ENCODE assay signal across 8 mouse cellular contexts in the genomic region with DNA sequence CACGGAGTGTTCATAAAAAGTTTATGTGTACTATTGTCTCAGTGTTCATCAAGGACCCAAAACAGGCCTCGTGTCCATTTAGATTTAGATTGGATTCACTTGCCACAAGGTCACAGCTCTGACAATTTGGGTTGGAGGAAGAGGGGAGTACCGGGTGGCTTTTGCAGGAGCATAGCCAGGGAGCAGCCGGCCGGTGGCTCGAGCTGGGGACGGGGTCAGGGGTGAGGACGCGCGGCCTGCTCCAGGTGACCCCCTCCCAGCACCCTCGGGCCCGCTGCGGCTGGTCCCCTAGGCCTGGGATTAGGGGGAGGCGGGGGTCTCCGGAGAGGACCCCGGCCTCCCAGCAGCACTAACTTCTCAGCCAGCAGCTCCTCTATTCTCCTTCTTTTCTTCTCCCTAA. TPM values are rescaled to one million over a fixed set of nuclear protein-coding genes. Genes with fewer than 3 reads are reported as not detected.
A peak's percentile ranks its signal among the peaks of the same experiment; 100 is the strongest.
DNase-seq lines count a peak whose midpoint lies in the region; ATAC-seq lines count a peak whose summit lies in the region.

No protein-coding gene starts in this region.

- no peaks in the 10 kb centered on the region for H3K36me3 ChIP-seq in heart, embryonic 11.5 days (ENCODE audit: control insufficient read depth, insufficient read depth, low read length)
- peaks cover 7% of the 10 kb centered on the region; the same call in 1 of the 2 replicates for H3K36me3 ChIP-seq in embryonic facial prominence, embryonic 13.5 days
- H3K36me3 ChIP-seq in liver, embryonic 16.5 days (ENCODE audit: control insufficient read depth, insufficient read depth), result 0 out of 2 replicates have a peak, but pooled peaks cover 3% of the 10 kb centered on the region
- peaks cover 4% of the 10 kb centered on the region; the same call in 1 of the 2 replicates for H3K36me3 ChIP-seq in stomach, embryonic 14.5 days (ENCODE audit: control insufficient read depth, insufficient read depth, low read length)

- no peaks in the 10 kb centered on the region for H3K9me3 ChIP-seq in heart, embryonic 11.5 days (replicated peaks; ENCODE audit: control insufficient read depth, low read length)
- H3K9me3 ChIP-seq in embryonic facial prominence, embryonic 13.5 days, result no peaks in the 10 kb centered on the region
- H3K9me3 ChIP-seq in liver, embryonic 16.5 days (replicated peaks; ENCODE audit: control insufficient read depth, low read length), result no peaks in the 10 kb centered on the region
- H3K9me3 ChIP-seq in stomach, embryonic 14.5 days (ENCODE audit: control insufficient read depth, low read depth, low read length), result no peaks in the 10 kb centered on the region

- H3K4me3 ChIP-seq in heart, embryonic 11.5 days (ENCODE audit: low read depth, low read length), result peak overlapping the region; percentile 89
- peak overlapping the region; percentile 95 for H3K4me3 ChIP-seq in embryonic facial prominence, embryonic 13.5 days
- H3K4me3 ChIP-seq in liver, embryonic 16.5 days (ENCODE audit: low read depth, low read length), result peak overlapping the region; percentile 94
- H3K4me3 ChIP-seq in stomach, embryonic 14.5 days (ENCODE audit: low read depth, low read length), result peak overlapping the region; percentile 91

- peak overlapping the region; percentile 82 for H3K4me2 ChIP-seq in heart, embryonic 11.5 days
- H3K4me2 ChIP-seq in embryonic facial prominence, embryonic 13.5 days, result peak overlapping the region; percentile 73
- peak overlapping the region; percentile 76 for H3K4me2 ChIP-seq in liver, embryonic 16.5 days (ENCODE audit: low read depth, low read length)
- peak overlapping the region; percentile 44 for H3K4me2 ChIP-seq in stomach, embryonic 14.5 days (replicated peaks; ENCODE audit: low read depth, low read length)

- H3K27ac ChIP-seq in heart, embryonic 11.5 days (ENCODE audit: low read depth, low read length), result peak overlapping the region; percentile 83
- peak overlapping the region; percentile 90 for H3K27ac ChIP-seq in embryonic facial prominence, embryonic 13.5 days
- peak overlapping the region; percentile 76 for H3K27ac ChIP-seq in liver, embryonic 16.5 days (ENCODE audit: low read length)
- H3K27ac ChIP-seq in stomach, embryonic 14.5 days (ENCODE audit: low read length), result peak overlapping the region; percentile 84

- H3K4me1 ChIP-seq in heart, embryonic 11.5 days (ENCODE audit: control insufficient read depth, insufficient read depth, low read length), result peaks cover 10% of the 10 kb centered on the region
- H3K4me1 ChIP-seq in embryonic facial prominence, embryonic 13.5 days, result peaks cover 14% of the 10 kb centered on the region
- peaks cover 29% of the 10 kb centered on the region for H3K4me1 ChIP-seq in liver, embryonic 16.5 days (ENCODE audit: control insufficient read depth, low read depth, low read length)
- 0 out of 2 replicates have a peak, but pooled peaks cover 7% of the 10 kb centered on the region for H3K4me1 ChIP-seq in stomach, embryonic 14.5 days (ENCODE audit: control insufficient read depth, insufficient read depth, low read length)

- WGBS in heart, embryonic 11.5 days (ENCODE audit: insufficient replicate concordance), result under 1% methylated on average over 16 of the region's 16 CpGs
- 1% methylated on average over 16 of the region's 16 CpGs for WGBS in embryonic facial prominence, embryonic 13.5 days
- WGBS in liver, embryonic 16.5 days (ENCODE audit: insufficient replicate concordance), result under 1% methylated on average over 16 of the region's 16 CpGs
- 0% methylated on average over 16 of the region's 16 CpGs for WGBS in stomach, embryonic 14.5 days

- intact Hi-C loops in heart, postnatal 25 days (cut with DNase I), result no loop called here

- H3K27me3 ChIP-seq in heart, embryonic 11.5 days (ENCODE audit: control insufficient read depth, insufficient read depth, low read length), result no peaks in the 10 kb centered on the region
- H3K27me3 ChIP-seq in embryonic facial prominence, embryonic 13.5 days, result no peaks in the 10 kb centered on the region
- no peaks in the 10 kb centered on the region for H3K27me3 ChIP-seq in liver, embryonic 16.5 days (ENCODE audit: control insufficient read depth, insufficient read depth, low read depth, low read length)
- H3K27me3 ChIP-seq in stomach, embryonic 14.5 days (ENCODE audit: control insufficient read depth, insufficient read depth, low read length), result no peaks in the 10 kb centered on the region

- peak; percentile 69; the same call in 1 of the 2 replicates for ATAC-seq in heart, embryonic 11.5 days (replicated peaks; ENCODE audit: insufficient number of reproducible peaks, low FRiP score, low TSS enrichment)
- ATAC-seq in embryonic facial prominence, embryonic 13.5 days (ENCODE audit: insufficient number of reproducible peaks, insufficient read depth, low FRiP score, low TSS enrichment, low read depth), result peak; percentile 38; the same call in 1 of the 2 replicates
- peak; percentile 37 for ATAC-seq in liver, embryonic 16.5 days (ENCODE audit: low read depth)
- ATAC-seq in stomach, embryonic 14.5 days (ENCODE audit: insufficient number of reproducible peaks, insufficient read depth, low FRiP score, low read depth), result peak; percentile 39
- no peak for ATAC-seq in megakaryocyte-erythroid progenitor cell, adult 5-6 weeks (replicated peaks; ENCODE audit: low FRiP score, low TSS enrichment, poor library complexity, severe bottlenecking)

- DNase-seq in heart, postnatal 25 days (ENCODE audit: low spot score), result no peak
- DNase-seq in ZHBTc4 (ENCODE audit: low read depth, low spot score), result peak; percentile 29
- peak; percentile 49 for DNase-seq in induced T-regulatory cell, adult 2 months (ENCODE audit: low read depth)

- H3K9ac ChIP-seq in heart, embryonic 11.5 days (ENCODE audit: low read depth, low read length), result peak overlapping the region; percentile 99
- H3K9ac ChIP-seq in embryonic facial prominence, embryonic 13.5 days, result peak overlapping the region; percentile 98
- H3K9ac ChIP-seq in liver, embryonic 16.5 days (ENCODE audit: low read depth, low read length), result peak overlapping the region; percentile 95
- H3K9ac ChIP-seq in stomach, embryonic 14.5 days (replicated peaks; ENCODE audit: low read depth, low read length), result peak overlapping the region; percentile 96

RNA-seq across cellular contexts. Expression of a gene that starts 0.5 kb away (rescaled TPM):
- polyA plus RNA-seq in heart, embryonic 11.5 days (2014; fragmentation: Nextera tagmentation; extraction: Ambion mirVana), result 90.7 and 93.9 TPM in 2 replicates
- 10 to 100 TPM; 63.0 to 64.0 TPM for total RNA-seq in heart, postnatal 25 days (2021)
- polyA plus RNA-seq in embryonic facial prominence, embryonic 13.5 days (2015; fragmentation: Nextera tagmentation; extraction: Ambion mirVana), result 84.4 and 88.3 TPM in 2 replicates
- polyA plus RNA-seq in liver, embryonic 16.5 days (2015; fragmentation: Nextera tagmentation; extraction: Ambion mirVana), result 19.6 and 24.5 TPM in 2 replicates
- 79.9 and 85.7 TPM in 2 replicates for polyA plus RNA-seq in stomach, embryonic 14.5 days (2014; fragmentation: Nextera tagmentation; extraction: Ambion mirVana)
- total RNA-seq in megakaryocyte-erythroid progenitor cell, adult 5-6 weeks (2014; fragmentation: Nextera tagmentation), result 49.9 and 61.9 TPM in 2 replicates
- 66.3 and 104 TPM in 2 replicates for total RNA-seq in megakaryocyte-erythroid progenitor cell, adult 5-6 weeks (2017)

RNA-seq across cellular contexts. Expression of a gene that starts 5.5 kb away (rescaled TPM):
- polyA plus RNA-seq in heart, embryonic 11.5 days (2014; fragmentation: Nextera tagmentation; extraction: Ambion mirVana), result 48.9 and 61.6 TPM in 2 replicates
- 100 to 1,000 TPM; 114 to 127 TPM for total RNA-seq in heart, postnatal 25 days (2021)
- polyA plus RNA-seq in embryonic facial prominence, embryonic 13.5 days (2015; fragmentation: Nextera tagmentation; extraction: Ambion mirVana), result 65.9 and 69.1 TPM in 2 replicates
- polyA plus RNA-seq in liver, embryonic 16.5 days (2015; fragmentation: Nextera tagmentation; extraction: Ambion mirVana), result 34.6 and 35.7 TPM in 2 replicates
- 29.0 and 34.5 TPM in 2 replicates for polyA plus RNA-seq in stomach, embryonic 14.5 days (2014; fragmentation: Nextera tagmentation; extraction: Ambion mirVana)
- total RNA-seq in megakaryocyte-erythroid progenitor cell, adult 5-6 weeks (2014; fragmentation: Nextera tagmentation), result 36.5 and 40.7 TPM in 2 replicates
- total RNA-seq in megakaryocyte-erythroid progenitor cell, adult 5-6 weeks (2017), result 47.9 and 53.0 TPM in 2 replicates

RNA-seq across cellular contexts. Expression of a gene that starts 26.0 kb away (rescaled TPM):
- 21.8 and 27.3 TPM in 2 replicates for polyA plus RNA-seq in heart, embryonic 11.5 days (2014; fragmentation: Nextera tagmentation; extraction: Ambion mirVana)
- 10 to 100 TPM; 33.3 to 36.4 TPM for total RNA-seq in heart, postnatal 25 days (2021)
- 39.3 and 43.7 TPM in 2 replicates for polyA plus RNA-seq in embryonic facial prominence, embryonic 13.5 days (2015; fragmentation: Nextera tagmentation; extraction: Ambion mirVana)
- polyA plus RNA-seq in liver, embryonic 16.5 days (2015; fragmentation: Nextera tagmentation; extraction: Ambion mirVana), result 10.5 and 14.5 TPM in 2 replicates
- 34.4 and 36.1 TPM in 2 replicates for polyA plus RNA-seq in stomach, embryonic 14.5 days (2014; fragmentation: Nextera tagmentation; extraction: Ambion mirVana)
- total RNA-seq in megakaryocyte-erythroid progenitor cell, adult 5-6 weeks (2014; fragmentation: Nextera tagmentation), result 19.1 and 29.5 TPM in 2 replicates
- total RNA-seq in megakaryocyte-erythroid progenitor cell, adult 5-6 weeks (2017), result 85.9 and 109 TPM in 2 replicates

RNA-seq across cellular contexts. Expression of a gene that starts 47.6 kb away (rescaled TPM):
- 19.0 and 19.3 TPM in 2 replicates for polyA plus RNA-seq in heart, embryonic 11.5 days (2014; fragmentation: Nextera tagmentation; extraction: Ambion mirVana)
- 10 to 100 TPM; 62.9 to 66.5 TPM for total RNA-seq in heart, postnatal 25 days (2021)
- polyA plus RNA-seq in embryonic facial prominence, embryonic 13.5 days (2015; fragmentation: Nextera tagmentation; extraction: Ambion mirVana), result 0.54 and 1.0 TPM in 2 replicates
- polyA plus RNA-seq in liver, embryonic 16.5 days (2015; fragmentation: Nextera tagmentation; extraction: Ambion mirVana), result 0.20 and 0.81 TPM in 2 replicates
- not detected in 2 replicates for polyA plus RNA-seq in stomach, embryonic 14.5 days (2014; fragmentation: Nextera tagmentation; extraction: Ambion mirVana)
- not detected in 2 replicates for total RNA-seq in megakaryocyte-erythroid progenitor cell, adult 5-6 weeks (2014; fragmentation: Nextera tagmentation)
- total RNA-seq in megakaryocyte-erythroid progenitor cell, adult 5-6 weeks (2017), result not detected in 2 replicates

RNA-seq across cellular contexts. Expression of a gene that starts 56.0 kb away (rescaled TPM):
- 12.1 and 13.5 TPM in 2 replicates for polyA plus RNA-seq in heart, embryonic 11.5 days (2014; fragmentation: Nextera tagmentation; extraction: Ambion mirVana)
- total RNA-seq in heart, postnatal 25 days (2021), result 10 to 100 TPM; 13.3 to 14.8 TPM
- polyA plus RNA-seq in embryonic facial prominence, embryonic 13.5 days (2015; fragmentation: Nextera tagmentation; extraction: Ambion mirVana), result 8.8 and 11.1 TPM in 2 replicates
- 1.8 and 2.1 TPM in 2 replicates for polyA plus RNA-seq in liver, embryonic 16.5 days (2015; fragmentation: Nextera tagmentation; extraction: Ambion mirVana)
- polyA plus RNA-seq in stomach, embryonic 14.5 days (2014; fragmentation: Nextera tagmentation; extraction: Ambion mirVana), result 9.9 and 11.7 TPM in 2 replicates
- 2.5 and 4.5 TPM in 2 replicates for total RNA-seq in megakaryocyte-erythroid progenitor cell, adult 5-6 weeks (2014; fragmentation: Nextera tagmentation)
- 8.3 and 9.9 TPM in 2 replicates for total RNA-seq in megakaryocyte-erythroid progenitor cell, adult 5-6 weeks (2017)
